Mouse (Mus musculus): ENCODE measurements at regions not wholly inside any gene's neighbourhood (a gene's known extent, or its start where the extent isn't known, plus 50 kb on each side); places are given as distances from the start of the nearest gene placed in this dataset.
A peak's percentile ranks its signal among the peaks of the same experiment; 100 is the strongest.

- peak; percentile 44; the same call in 1 of the 2 replicates for TF ChIP-seq CTCF (IDR thresholded peaks at IDR 0.05; ENCODE audit: extremely low read depth, insufficient read length, insufficient replicate concordance, low read depth, low read length)
- no peak for TF ChIP-seq POLR2A (IDR thresholded peaks at IDR 0.05; ENCODE audit: low read depth, low read length)
Measured at GRCm38 (mm10) chr5:111931733-111932132, 198.0 kb downstream of the Gm26897 start.

All from small intestine, adult 2 months (tissue).